Mouse (Mus musculus): Measurements from ENCODE around the gene Sdk1.

DNA sequence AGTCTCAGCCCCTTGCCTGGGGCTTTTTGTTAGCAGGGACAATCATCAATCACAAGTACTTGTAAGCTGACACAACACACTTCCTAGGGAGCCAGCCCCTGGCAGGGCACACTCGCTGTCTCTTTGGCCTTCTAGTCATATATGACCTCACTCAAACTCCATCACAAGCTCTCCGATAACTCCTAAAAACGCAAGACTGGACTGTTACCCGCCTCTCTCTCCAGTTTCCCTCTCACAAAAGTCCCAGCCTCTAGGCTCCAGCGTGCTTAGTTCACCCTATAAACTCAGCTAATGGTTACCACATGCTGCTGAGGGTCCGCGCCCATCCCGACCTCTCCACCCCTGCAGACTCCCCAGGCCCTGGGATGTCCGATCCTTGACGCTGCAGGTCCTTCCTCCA lies 849 bp upstream of the Sdk1 start:
- TF ChIP-seq CHD2 (IDR thresholded peaks at IDR 0.05; ENCODE audit: low read depth, low read length) (no peak), ZNF384 (IDR thresholded peaks at IDR 0.05; ENCODE audit: low read depth, low read length) (no peak)
